Mouse (Mus musculus) NIH3T3 (cell line): Measurements from ENCODE around the gene Hebp2.

Experiments
- DNase-seq: peaks from one replicate; pipeline ENCODE4 v3.0.0-alpha.2; 2012; ENCODE audit warnings: low read depth

Hebp2 gene

DNA sequence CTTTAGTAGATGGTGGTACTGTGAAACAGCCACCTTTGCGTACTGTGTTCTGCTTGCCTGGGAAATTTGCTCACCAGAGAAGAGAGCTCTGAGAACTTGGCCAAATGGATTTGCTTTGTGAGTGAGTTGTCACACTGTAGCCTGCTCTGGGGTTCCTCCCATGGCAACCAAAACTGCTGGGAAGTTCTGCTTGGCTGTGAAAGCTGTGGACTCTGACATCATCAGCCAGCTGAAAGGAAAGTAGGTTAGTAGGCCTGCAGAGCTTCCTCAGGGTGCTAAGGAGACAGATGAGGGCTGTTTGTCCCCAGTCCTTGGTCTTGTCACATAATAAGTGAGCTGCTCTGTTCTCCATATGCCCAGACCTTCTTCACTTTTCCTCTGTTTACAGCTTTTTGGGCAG is 37.3 kb downstream of the Hebp2 start:
- no peak for DNase-seq

DNA sequence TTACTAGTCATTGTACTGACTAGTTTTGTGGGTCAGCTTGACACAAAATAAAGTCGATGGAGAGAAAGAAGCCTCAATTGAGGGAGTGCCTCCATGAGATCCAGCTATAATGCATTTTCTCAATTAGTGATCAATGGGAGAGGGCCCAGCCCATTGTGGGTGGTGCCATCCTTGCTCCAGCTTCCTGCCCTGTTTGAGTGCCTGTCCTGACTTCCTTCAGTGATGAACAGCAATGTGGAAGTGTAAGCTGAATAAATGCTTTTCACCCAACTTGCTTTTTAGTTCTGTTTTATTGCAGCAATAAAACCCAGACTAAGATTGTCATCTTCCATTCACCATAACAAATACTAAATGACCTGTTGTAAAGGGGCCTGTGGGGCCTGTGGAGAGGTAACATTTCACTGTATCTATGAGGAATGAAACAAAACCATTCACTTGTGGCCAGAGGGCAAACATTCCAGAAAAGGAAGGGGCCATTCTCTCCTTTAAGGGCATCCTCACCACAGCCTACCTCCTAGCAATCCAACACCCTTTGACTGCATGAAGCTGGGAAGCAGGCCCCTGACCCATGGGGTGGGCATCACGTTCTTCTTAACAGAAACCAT is 37.9 kb downstream of the Hebp2 start:
- no peak for DNase-seq

DNA sequence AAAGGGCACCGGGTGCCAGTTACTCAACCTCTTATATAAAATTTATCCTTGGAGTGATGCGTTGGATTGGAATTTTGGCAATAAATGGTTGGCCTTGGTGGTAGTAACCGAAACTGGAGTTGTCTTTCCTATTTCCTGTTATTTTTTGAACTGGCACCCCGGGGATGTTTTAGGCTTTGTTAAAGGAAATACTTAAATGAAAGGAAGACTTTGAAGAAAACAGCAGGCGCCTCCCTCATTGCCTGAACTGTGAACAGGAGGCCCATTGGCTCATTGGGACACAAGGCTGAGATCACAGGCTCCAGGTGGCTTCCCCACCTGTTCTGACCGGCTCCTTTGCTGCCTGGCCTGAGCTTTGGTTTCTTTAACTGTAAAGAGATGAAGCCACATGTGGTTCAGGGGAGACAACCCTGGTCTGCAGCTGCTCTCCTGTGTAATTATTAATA is 39.4 kb downstream of the Hebp2 start:
- peak; percentile 61 for DNase-seq

DNA sequence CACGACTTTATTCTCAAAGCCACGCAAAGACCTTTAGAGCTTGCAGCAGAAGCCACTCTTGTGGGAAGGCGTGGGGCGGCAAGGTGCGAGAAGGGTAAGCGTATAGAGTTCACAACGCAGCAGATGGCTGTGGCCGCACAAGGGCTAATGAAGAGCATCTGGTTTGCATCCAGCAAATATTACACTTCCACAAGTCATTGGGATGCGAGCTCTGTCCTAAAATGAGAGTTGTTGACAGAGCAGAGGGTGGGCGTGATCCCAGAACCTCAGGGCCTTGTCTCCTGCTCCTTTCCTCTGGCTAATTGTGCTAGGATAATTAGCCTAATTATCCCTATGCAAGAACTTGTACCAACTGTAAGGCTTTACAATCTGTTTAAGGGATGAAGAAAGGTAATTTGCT is 40.2 kb downstream of the Hebp2 start:
- no peak for DNase-seq

DNA sequence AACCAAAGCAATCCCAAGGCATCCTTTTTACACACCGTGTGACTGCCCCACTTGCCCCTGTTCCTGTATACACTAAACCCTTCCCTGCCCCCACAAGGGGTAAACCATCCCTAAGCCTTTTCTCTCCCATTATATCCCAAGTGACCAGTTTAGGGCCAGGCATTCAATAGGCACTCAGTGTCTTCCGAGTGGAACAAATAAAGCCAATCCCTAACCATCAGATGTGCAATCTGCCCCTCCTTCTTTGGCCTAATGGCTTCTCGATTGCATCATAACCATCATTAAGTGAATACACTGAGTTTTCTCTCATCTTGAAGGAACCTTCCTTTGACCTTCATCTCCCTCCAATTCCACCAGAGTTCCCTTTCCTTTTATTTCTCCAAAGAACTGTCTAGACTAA is 43.9 kb downstream of the Hebp2 start:
- DNase-seq = no peak

DNA sequence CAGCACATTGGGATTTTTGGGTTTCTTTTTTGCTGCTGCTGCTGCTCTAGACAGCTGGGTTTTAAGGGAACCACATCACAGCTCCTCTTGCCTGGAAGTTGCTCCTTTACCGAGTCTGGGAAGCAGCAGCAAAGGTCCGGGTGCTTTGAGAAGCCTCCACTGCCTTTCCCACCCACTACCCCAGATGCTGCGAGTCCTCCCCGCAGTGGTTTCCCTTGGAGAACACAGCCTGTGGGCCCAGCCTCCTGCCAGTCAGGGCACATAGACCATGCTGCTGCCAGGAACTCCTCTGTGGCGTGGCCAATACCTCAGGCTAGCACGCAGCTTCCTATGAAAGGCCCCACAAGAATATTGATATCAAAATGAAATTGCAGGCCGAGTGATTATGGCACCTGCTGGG is 48.8 kb downstream of the Hebp2 start:
- DNase-seq = no peak

DNA sequence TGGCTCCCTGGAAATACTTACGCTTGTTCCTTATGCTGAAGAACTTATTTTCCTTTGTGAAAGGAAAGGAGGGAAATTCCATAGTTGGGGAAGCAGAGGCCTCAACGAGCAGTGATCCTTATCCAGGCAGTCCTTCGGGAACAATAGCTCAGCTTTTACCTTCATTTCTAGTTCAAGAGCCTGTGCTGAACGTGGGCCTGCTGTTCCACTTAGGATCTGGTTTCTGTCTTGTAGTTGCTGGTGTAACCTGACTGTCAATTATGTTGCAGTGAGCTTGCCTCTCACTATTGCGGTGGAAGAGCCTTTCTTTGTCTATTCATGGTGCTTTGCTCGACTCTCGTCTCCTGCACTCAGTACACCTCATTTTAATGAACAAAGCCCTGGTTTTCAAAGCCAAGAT is 51.6 kb downstream of the Hebp2 start:
- no peak for DNase-seq

DNA sequence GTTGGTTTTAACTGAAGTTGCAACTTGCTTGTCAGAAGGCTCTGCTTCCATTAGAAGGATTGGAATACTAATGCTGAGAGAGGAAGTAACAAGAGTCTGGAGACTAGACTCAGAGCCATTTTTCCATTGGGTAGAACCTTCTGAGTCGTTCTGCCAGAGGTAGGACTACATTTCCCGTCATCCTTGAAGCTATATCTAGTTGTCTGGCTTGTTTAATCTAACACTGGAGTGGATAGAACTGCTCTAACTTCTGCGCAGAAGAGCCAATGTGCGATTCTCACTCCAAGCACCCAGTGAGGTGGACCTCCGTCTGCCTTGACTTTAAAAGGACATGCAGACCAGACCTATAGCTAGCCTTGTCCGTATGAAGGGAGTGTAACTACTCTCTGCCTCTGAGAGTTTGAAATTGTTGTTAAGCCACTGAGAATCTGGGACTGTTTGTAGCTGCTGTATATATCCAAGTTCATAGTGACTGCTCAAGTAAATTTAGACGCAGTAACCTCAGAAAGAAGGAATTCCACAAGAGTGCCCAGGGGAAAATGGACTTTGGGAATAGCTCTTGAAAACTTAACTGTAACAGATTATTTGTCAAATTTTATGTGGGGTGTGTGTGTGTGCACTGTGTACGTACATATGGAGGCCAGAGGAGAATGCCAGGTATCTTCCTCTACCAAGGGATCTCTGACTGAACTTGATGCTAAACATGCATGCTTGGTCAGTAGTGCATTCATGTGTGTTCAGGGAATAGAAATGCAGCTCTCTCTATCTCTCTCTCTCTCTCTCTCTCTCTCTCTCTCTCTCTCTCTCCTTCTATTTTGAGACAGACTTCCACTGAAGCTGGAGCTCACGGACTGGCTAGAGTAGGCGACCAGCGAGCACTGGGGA is 52.6 kb downstream of the Hebp2 start:
- DNase-seq = no peak

DNA sequence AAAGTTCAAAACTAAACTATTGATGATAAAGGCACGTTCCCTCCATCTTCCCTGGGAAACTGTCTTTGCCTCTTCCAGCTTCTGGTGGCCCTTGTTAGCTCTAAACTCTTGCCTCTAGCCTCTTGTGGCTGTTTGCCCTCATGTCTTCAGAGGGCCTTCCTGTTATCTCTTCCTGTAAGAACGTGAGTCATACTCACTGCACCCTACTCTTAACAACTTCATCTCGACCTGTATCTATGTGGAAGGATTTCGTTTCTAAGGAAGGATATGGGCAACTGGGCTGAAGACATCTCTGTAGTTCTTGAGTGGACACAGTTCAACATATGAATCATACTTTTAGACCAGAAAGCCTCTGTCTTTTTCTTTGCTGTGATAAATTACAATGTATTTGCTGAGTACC is 53.9 kb downstream of the Hebp2 start:
- no peak for DNase-seq

DNA sequence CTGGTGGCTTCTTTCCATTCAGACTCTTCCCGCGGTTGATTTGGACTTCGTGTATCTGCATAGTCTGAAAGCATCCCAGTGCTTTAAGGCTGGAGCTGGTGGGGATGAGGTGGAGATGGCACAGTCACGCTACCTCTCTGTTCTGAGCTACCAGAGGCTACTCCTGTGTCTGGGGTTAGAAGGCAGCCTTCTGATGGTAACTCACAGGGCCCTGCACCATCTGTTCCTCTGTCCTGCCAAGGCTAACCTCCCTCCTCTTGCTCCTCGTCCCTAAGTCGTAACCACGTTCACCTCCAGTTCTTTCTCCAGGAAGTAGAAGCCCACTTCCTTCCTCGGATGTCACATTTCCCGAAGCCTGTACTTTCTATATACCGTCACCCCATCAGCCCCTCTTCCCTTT is 55.9 kb downstream of the Hebp2 start:
- no peak for DNase-seq
